Mouse (Mus musculus) T-helper 17 cell (primary cell): ENCODE data around the gene Zc3h15.

Experiments
- in situ Hi-C, 2 experiments: fragments of 300-600 bp; cut with MboI, MseI; formaldehyde crosslinking; loops; 1 replicate in 1 of 2; 2 replicates in 1 of 2; pipeline ENCODE4 v1.15.1; 2025; ENCODE audit warnings: high pct_unique_total_duplicates in 2 of 2

The Zc3h15 gene

GRCm38 (mm10) chr2:83671843-83672242, 27.6 kb downstream of the Zc3h15 start:
- in situ Hi-C loops: loop anchor here in 1 of 2 experiments (5.0 to 25.0 kb wide), 2 partner anchors 105 to 1015 kb away; partner anchors contain the start of genes Gm28635, Med19 and Tmx2

- in situ Hi-C loops: loop anchor here in 1 of 2 experiments (5.0 to 25.0 kb wide), 2 partner anchors 104 to 1014 kb away; partner anchors contain the start of genes Gm28635, Med19 and Tmx2
Measured at GRCm38 (mm10) chr2:83673067-83673466, 28.8 kb downstream of the Zc3h15 start.

DNA sequence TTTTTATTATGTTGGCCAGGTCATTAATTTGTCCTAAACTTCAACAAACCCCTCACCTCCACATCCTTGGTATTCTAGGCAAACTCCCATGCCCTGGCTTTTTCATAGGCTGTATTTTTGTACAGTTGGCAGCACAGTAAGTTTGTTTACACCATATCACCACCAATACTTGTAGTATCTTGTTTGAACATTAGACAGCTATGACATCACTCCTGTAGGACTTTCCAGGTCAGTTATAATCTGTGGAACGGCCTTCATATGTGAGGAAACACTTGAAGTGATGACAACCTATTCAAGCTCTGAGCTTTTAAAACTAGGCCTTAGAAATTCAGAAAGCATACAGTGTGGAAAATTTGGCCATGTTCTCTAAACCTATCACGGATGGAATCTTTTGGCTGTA, 29.6 kb downstream of the Zc3h15 start:
- in situ Hi-C loops: loop anchor here in 1 of 2 experiments (5.0 to 25.0 kb wide), 2 partner anchors 103 to 1013 kb away; partner anchors contain the start of genes Gm28635, Med19 and Tmx2

DNA sequence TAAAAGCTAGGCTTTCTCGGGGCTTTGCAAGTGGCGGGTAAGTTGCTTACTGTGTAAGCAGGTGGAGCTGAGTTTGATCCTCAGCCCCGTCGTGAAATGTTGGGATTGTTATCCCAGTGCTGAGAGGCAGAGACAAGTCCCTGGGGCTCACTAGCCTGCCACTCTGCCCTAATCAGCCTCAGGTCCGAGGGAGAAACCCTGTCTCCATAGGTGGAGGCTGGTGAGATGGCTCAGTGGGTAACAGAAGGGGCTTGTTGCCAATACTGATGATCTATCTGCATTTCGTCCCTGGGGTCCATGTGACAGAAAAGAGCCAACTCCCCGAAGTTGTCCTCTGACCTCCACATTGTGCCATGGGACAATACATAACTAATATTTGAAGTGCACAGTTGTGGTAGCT, 30.2 kb downstream of the Zc3h15 start:
- in situ Hi-C loops: loop anchor here in 1 of 2 experiments (5.0 to 25.0 kb wide), 2 partner anchors 103 to 1013 kb away; partner anchors contain the start of genes Gm28635, Med19 and Tmx2

DNA sequence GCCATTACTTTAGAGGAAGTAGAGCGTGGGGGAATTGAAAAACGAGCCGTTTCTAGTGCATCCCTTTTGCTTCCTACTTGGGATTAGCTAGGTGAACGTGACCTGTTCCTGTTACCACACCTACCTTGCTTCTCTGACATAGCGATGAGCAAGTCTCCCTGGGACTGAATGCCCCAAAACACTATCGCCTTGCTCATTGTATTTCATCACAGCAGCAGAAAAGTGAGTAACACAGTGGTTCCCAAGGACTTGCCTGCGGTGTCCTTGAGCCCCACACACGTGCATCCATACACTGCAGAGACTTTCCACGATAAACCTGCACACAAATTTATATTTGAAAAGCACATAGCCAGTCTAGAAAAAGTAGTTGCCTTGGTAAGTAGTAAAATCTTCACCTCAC, 30.7 kb downstream of the Zc3h15 start:
- in situ Hi-C loops: loop anchor here (5.0 to 25.0 kb wide), 3 partner anchors 102 to 1012 kb away; partner anchors contain the start of genes Gm28635 (in 1 of the 2), Med19 (in 1 of the 2) and Tmx2 (in 1 of the 2)

DNA sequence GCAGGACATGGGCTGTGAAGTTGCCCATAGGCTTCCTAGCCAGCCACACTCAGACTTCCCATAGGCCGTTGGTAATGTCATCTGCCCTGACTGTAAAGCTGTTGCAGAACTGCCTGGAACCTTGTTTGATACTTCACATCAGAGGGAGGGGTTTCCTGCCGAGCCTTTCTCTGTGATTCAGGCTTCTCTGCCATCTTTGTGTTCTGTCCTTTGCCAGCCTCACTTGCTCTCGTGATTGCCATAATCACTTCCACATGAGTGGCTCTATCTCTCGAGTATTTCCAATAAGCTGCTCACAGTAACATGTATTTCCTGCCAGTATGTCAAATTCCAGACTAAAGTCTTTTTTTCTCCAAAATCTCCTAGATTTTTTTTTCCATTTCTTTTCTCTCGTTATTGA, 31.4 kb downstream of the Zc3h15 start:
- in situ Hi-C loops: loop anchor here in 1 of 2 experiments (25.0 kb wide), 1 partner anchor 562 kb away; no protein-coding TSS in a partner anchor

- in situ Hi-C loops: loop anchor here in 1 of 2 experiments (25.0 kb wide), 1 partner anchor 561 kb away; no protein-coding TSS in a partner anchor
Measured at GRCm38 (mm10) chr2:83676226-83676870, 32.1 kb downstream of the Zc3h15 start.

- in situ Hi-C loops: loop anchor here in 1 of 2 experiments (25.0 kb wide), 1 partner anchor 556 kb away; no protein-coding TSS in a partner anchor
Measured at GRCm38 (mm10) chr2:83681332-83681731, 37.1 kb downstream of the Zc3h15 start.

- in situ Hi-C loops: loop anchor here in 1 of 2 experiments (25.0 kb wide), 1 partner anchor 556 kb away; no protein-coding TSS in a partner anchor
Measured at GRCm38 (mm10) chr2:83681785-83682184, 37.5 kb downstream of the Zc3h15 start.

- in situ Hi-C loops: loop anchor here in 1 of 2 experiments (25.0 kb wide), 1 partner anchor 555 kb away; no protein-coding TSS in a partner anchor
Measured at GRCm38 (mm10) chr2:83682282-83682681, 38.0 kb downstream of the Zc3h15 start.

- in situ Hi-C loops: loop anchor here in 1 of 2 experiments (25.0 kb wide), 1 partner anchor 553 kb away; no protein-coding TSS in a partner anchor
Measured at GRCm38 (mm10) chr2:83683731-83684519, 39.7 kb downstream of the Zc3h15 start.

GRCm38 (mm10) chr2:83684691-83685090, 40.5 kb downstream of the Zc3h15 start:
- in situ Hi-C loops: loop anchor here in 1 of 2 experiments (25.0 kb wide), 1 partner anchor 553 kb away; no protein-coding TSS in a partner anchor

- in situ Hi-C loops: loop anchor here (10.0 to 25.0 kb wide), 2 partner anchors 547 to 1354 kb away; partner anchors contain the start of gene Tnks1bp1 (in 1 of the 2)
Measured at GRCm38 (mm10) chr2:83690372-83690771, 46.1 kb downstream of the Zc3h15 start.

GRCm38 (mm10) chr2:83692651-83693545, 48.7 kb downstream of the Zc3h15 start:
- in situ Hi-C loops: loop anchor here (10.0 to 25.0 kb wide), 2 partner anchors 544 to 1352 kb away; partner anchors contain the start of gene Tnks1bp1 (in 1 of the 2)

DNA sequence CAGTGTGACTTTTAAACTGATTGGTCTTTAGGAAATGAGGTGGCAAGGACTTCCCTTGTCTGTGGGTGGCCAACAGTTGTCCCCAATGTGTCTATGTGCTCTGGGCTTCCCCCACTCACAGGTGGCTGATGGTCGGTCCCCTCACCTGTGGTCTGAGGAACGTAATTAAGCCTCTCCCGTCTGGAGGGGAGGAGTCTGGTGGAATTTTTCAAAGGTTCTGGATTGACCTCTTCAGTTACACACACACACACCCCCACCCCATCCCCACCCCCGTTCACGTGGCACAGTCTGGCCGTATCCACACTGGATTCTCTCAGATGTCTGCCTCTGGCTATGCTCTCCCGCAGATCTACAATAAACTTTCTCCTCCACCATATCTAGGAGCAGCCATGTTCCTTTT, 49.8 kb downstream of the Zc3h15 start:
- in situ Hi-C loops: loop anchor here (10.0 to 25.0 kb wide), 2 partner anchors 543 to 1351 kb away; partner anchors contain the start of gene Tnks1bp1 (in 1 of the 2)

DNA sequence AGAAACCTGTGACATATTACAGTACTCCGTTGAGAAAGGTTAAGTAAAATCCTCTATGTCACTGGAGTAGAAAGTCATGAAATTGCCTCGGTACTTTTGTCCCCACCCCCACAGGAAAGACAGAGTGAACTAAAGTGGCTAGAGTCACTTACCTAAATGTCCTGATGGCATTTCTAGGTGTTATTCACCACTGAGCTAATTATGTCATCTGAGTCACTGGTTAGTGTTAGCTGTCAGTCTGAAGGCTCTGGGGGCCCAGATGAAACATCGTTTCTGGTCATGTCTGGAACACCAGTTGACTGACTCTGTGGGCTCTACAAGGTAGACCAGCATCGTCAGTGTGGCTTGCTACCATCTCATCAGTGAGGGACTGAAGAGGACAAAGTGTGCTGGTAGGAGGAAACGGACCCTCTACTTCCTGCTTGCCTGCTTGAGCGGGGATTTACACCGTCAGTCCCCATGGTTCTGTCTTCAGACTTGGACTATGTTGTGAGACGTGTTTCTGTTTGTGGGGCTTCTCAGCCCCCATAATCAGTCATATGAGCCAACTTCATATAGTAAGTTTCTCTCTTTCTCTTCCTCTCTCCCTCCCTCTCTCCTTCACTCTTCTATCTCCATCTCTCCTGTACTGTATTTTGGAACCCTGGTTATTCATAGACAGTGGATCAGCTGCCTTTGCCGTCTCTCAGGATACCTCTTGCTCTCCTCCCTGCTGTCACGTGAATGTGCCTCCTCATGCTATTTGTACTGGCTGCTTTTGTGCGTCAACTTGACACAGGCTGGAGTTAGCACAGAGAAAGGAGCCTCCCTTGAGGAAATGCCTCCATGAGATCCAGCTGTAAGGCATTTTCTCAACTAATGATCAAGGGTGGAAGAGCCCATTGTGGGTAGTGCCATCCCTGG, 51.4 kb downstream of the Zc3h15 start:
- in situ Hi-C loops: loop anchor here (10.0 to 25.0 kb wide), 2 partner anchors 542 to 1349 kb away; partner anchors contain the start of gene Tnks1bp1 (in 1 of the 2)

GRCm38 (mm10) chr2:83698484-83698883, 54.2 kb downstream of the Zc3h15 start:
- in situ Hi-C loops: loop anchor here (10.0 to 25.0 kb wide), 2 partner anchors 539 to 1346 kb away; partner anchors contain the start of gene Tnks1bp1 (in 1 of the 2)

- in situ Hi-C loops: loop anchor here (10.0 to 25.0 kb wide), 2 partner anchors 538 to 1345 kb away; partner anchors contain the start of gene Tnks1bp1 (in 1 of the 2)
Measured at GRCm38 (mm10) chr2:83699324-83699723, 55.1 kb downstream of the Zc3h15 start.

GRCm38 (mm10) chr2:83700667-83701066, 56.4 kb downstream of the Zc3h15 start:
- in situ Hi-C loops: no loop called here
